Mouse (Mus musculus) midbrain, embryonic 13.5 days (tissue): ENCODE results near the gene Adam8. TPM values are rescaled to one million over a fixed set of nuclear protein-coding genes. Genes with fewer than 3 reads are reported as not detected.
A peak's percentile ranks its signal among the peaks of the same experiment; 100 is the strongest.

Experiments
- ATAC-seq: fragments of 200-750 bp; cut with Nextera tagmentation; 2 replicates; pipeline ENCODE4 v1.8.0; 2017; ENCODE audit warnings: mild to moderate bottlenecking, moderate TSS enrichment, moderate library complexity
- H3K27ac ChIP-seq: fragments of 300-500 bp; sonication (generic); 2 replicates; pipeline ENCODE4 v1.5.1; 2015; ENCODE audit warnings: inconsistent platforms, mild to moderate bottlenecking, moderate library complexity
- H3K27me3 ChIP-seq: fragments of 300-500 bp; sonication (generic); 2 replicates; pipeline ENCODE4 v1.6.1; 2015; ENCODE audit warnings: mild to moderate bottlenecking, inconsistent platforms
- H3K36me3 ChIP-seq: fragments of 300-500 bp; sonication (generic); 2 replicates; pipeline ENCODE4 v1.6.1; 2015; ENCODE audit warnings: mild to moderate bottlenecking, inconsistent platforms
- H3K4me1 ChIP-seq: fragments of 300-500 bp; sonication (generic); replicated peaks from 2 replicates; pipeline ENCODE4 v1.6.1; 2015; ENCODE audit warnings: inconsistent platforms
- H3K4me2 ChIP-seq: fragments of 300-500 bp; sonication (generic); replicated peaks from 2 replicates; pipeline ENCODE4 v1.6.1; 2015; ENCODE audit warnings: moderate library complexity, mild to moderate bottlenecking, inconsistent platforms
- H3K4me3 ChIP-seq: fragments of 300-500 bp; sonication (generic); replicated peaks from 2 replicates; pipeline ENCODE4 v1.5.1; 2015; ENCODE audit warnings: mild to moderate bottlenecking, inconsistent platforms
- H3K9ac ChIP-seq: fragments of 300-500 bp; sonication (generic); replicated peaks from 2 replicates; pipeline ENCODE4 v1.6.1; 2015; ENCODE audit warnings: mild to moderate bottlenecking, inconsistent platforms
- H3K9me3 ChIP-seq: fragments of 300-500 bp; sonication (generic); 2 replicates; pipeline ENCODE4 v1.6.1; 2016; ENCODE audit warnings: mild to moderate bottlenecking, inconsistent platforms
- WGBS: fragments of 180-500 bp; shearing (Covaris S2); methylation state at CpG from one replicate; pipeline ENCODE4 v1.1.7; 2015; 5-methylcytosine and 5-hydroxymethylcytosine counted together
- polyA plus RNA-seq: library from polyadenylated mRNA; unstranded; fragments of >200 nt; fragmentation: Nextera tagmentation; extraction: Ambion mirVana; gene quantifications from 2 replicates; pipeline ENCODE4 v1.2.1, GENCODE M21; 2015

The Adam8 gene
- polyA plus RNA-seq, 1 experiment from 2014 or later, result 4.0 TPM

DNA sequence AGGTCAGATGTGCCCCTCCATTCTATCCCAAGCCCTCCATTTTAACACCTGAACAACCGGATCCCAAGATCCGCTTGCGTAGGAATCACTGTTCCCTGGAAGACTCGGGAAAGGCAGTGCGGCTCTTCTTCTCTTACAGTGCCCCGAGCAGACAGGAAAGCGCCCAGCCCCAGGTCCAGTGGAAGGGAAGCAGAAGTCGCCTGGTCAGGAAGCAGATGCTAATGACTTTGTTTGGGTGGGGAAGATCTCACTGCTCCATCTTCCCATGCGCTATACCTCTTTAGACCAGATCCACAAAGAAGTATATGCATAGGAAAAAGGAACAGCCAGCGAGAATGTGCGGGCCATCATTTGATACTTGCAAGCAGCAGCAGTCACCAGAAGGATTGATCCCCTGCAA is 34.9 kb downstream of the Adam8 start:
- H3K27ac ChIP-seq, result no peak overlapping the region
- WGBS, result 64% methylated on average over 11 of the region's 11 CpGs

DNA sequence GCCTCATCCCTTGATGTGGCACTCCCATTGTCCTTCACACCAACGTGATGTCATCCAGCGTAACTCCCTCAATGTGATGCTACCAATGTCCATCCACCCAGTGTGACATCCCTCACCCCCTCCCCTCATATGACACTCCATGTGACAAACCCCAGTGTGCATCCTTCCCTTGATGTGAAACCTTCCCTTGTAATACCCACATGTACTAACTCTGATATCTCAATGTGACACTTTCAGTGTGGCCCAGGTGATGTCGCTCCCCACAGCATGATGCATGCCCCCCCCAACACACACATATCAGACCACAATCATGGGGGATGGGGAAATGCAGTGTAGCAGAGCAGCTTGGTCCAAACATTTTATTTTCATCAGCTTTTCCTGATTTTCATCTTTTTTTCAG is 35.7 kb downstream of the Adam8 start:
- H3K4me1 ChIP-seq, result peaks cover 4% of the 10 kb centered on the region; the same call in 1 of the 2 replicates
- no peak overlapping the region for H3K4me2 ChIP-seq
- H3K9ac ChIP-seq, result no peak overlapping the region
- no peaks in the 10 kb centered on the region for H3K36me3 ChIP-seq
- H3K27ac ChIP-seq, result no peak overlapping the region
- 74% methylated on average over 3 of the region's 3 CpGs for WGBS
- peaks cover 48% of the 10 kb centered on the region for H3K27me3 ChIP-seq
- H3K4me3 ChIP-seq, result no peak overlapping the region
- H3K9me3 ChIP-seq, result no peaks in the 10 kb centered on the region
- ATAC-seq, result no peak

More for the DNA sequence above, 34.9 kb downstream of the Adam8 start:
- H3K36me3 ChIP-seq, result no peaks in the 10 kb centered on the region
- H3K4me3 ChIP-seq, result no peak overlapping the region
- ATAC-seq, result no peak
- H3K9ac ChIP-seq, result no peak overlapping the region
- H3K9me3 ChIP-seq, result no peaks in the 10 kb centered on the region
- H3K27me3 ChIP-seq, result peaks cover 40% of the 10 kb centered on the region
- peaks cover 4% of the 10 kb centered on the region; the same call in 1 of the 2 replicates for H3K4me1 ChIP-seq
- no peak overlapping the region for H3K4me2 ChIP-seq

DNA sequence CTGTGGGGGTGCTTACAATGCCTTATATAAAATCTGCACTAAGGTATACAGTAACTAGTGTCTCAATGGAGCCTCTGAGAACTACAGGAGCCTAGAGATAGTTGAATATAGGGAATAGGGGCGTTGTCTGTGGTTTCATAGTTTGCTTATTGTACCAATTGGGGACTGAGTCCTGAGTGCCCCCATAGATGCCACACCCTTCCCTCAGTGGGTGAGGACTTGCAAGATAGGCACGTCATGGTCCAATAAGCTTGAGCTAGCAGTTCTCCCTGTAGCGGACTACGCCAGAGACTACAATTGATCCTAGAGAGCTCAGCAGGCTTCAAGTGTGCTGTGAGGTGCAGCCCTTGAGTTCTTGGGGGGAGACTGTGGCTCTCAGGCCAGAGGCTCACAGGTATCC is 36.9 kb downstream of the Adam8 start:
- no peaks in the 10 kb centered on the region for H3K9me3 ChIP-seq
- H3K27ac ChIP-seq, result no peak overlapping the region
- peaks cover 11% of the 10 kb centered on the region for H3K4me1 ChIP-seq
- no peak overlapping the region for H3K9ac ChIP-seq
- no peak for ATAC-seq
- WGBS, result 74% methylated on average over 4 of the region's 4 CpGs
- peaks cover 58% of the 10 kb centered on the region for H3K27me3 ChIP-seq
- H3K4me3 ChIP-seq, result no peak overlapping the region
- no peak overlapping the region for H3K4me2 ChIP-seq
- H3K36me3 ChIP-seq, result no peaks in the 10 kb centered on the region

DNA sequence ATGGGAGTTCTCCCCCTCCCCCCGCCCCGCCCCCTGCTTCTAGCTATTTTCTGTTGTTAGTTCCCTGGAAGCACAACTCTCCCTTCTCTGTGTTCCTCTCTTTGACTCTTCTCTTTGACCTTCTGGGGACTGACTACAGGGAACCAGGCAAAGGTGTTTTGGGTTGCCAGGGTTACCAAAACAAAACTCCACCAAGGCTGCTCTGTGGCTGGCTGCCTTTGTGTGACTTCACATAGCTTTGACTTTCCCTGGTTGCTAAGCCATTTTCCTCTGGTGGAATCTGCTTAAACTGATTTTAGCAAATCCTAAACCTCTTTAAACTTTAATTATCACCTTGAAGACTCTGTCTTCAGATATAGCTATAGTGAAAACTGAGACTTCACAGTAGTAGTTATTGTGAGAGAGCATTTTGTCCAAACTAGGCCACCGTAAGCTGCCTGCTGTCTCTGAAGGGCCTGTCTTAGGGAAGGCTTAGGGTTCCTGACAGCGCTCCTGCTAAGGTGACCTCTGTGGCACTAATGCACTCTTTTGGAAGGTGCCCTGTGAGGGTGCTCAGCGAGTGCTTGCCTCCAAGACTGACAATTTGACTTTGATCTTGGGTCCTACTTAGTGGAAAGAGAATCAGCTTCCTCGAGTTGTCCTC is 40.2 kb downstream of the Adam8 start:
- Histone ChIP-seq H3K27ac (no peak overlapping the region), H3K36me3 (no peaks in the 10 kb centered on the region), H3K4me3 (no peak overlapping the region), H3K9me3 (no peaks in the 10 kb centered on the region), H3K4me2 (no peak overlapping the region), H3K27me3 (peaks cover 77% of the 10 kb centered on the region), H3K9ac (no peak overlapping the region), H3K4me1 (peaks cover 17% of the 10 kb centered on the region)
- ATAC-seq, result no peak
- 40% methylated on average over 6 of the region's 6 CpGs for WGBS

DNA sequence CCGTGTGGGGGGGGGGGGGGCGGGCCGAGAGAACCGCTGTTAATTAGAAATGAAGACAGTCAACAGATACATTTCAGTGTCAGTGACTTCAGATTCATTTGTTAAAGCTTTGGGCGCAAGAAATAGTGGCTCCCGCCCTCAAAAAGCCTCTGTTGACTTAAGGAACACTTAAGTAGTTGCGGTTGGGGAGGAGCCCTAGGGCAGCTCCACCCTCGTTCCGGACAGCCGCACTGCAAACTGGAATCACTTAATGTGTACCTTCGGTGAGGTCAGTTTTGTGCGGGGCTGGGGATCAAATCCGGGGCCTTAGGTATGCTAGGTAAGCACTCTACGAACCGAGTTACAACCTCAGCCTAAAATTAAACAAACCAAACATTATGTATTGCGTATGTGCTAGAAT is 41.3 kb downstream of the Adam8 start:
- ATAC-seq, result no peak
- Histone ChIP-seq H3K9me3 (no peaks in the 10 kb centered on the region), H3K4me1 (peaks cover 17% of the 10 kb centered on the region), H3K27me3 (peaks cover 79% of the 10 kb centered on the region), H3K36me3 (no peaks in the 10 kb centered on the region), H3K9ac (no peak overlapping the region), H3K4me2 (peak overlapping the region; percentile 59), H3K4me3 (peak overlapping the region; percentile 37), H3K27ac (no peak overlapping the region)
- WGBS, result 7% methylated on average over 16 of the region's 16 CpGs

DNA sequence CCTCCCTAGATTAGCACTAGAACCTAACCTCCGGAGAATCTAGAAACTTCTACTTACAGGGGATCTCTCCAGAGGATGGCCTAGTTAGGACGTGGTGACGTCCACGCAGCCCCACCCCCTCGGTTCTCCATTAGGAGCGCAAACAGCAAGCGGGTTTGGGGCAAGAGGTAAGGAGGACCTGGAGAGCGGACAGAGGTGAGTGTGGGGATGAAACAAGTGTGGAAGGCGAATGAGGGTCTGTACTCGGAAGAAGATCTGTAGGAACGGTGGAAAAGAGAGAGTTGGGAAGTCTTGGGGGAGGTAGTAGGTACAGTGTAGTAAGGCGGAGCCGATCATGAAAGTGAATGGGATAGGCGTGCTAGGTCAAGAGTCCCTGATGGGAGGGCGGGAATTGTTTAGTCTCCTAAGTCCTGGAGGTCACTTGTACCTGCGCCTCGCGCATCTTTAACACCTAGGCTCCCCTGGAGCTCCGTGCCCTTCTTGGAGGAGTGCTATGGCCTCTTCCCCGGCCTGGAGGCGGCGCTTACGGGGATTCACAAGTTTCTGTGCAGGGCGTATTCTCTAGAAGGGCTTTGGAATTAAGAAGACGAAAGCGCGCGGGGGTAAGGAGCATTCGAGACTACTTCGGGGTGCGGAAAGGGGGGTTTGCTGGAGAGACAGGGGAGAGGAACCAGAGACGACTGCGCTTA is 41.9 kb downstream of the Adam8 start:
- under 1% methylated on average over 33 of the region's 33 CpGs for WGBS
- peak; percentile 77 for ATAC-seq

DNA sequence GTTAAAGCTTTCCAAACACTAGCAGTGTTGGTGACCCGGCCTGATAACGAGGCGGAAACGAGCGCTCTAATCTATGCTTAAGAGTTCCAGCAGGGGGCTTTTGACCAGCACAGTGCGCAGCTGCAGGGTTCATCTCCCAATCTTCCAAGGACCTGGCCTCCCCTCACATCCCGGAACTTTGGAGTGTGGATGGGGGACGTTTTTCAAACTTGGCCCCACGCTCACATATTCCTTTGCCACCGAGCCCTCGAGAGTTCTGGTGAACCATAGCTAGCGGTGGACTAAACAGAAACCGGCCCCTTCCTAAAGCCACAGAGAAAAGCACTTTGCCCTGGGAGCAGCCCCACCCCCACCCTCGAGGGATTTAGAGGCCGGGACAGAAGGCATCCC is 42.5 kb downstream of the Adam8 start:
- no peaks in the 10 kb centered on the region for H3K9me3 ChIP-seq
- H3K27me3 ChIP-seq, result peaks cover 83% of the 10 kb centered on the region
- peak overlapping the region; percentile 37 for H3K4me3 ChIP-seq
- H3K4me1 ChIP-seq, result peaks cover 17% of the 10 kb centered on the region
- WGBS, result under 1% methylated on average over 15 of the region's 15 CpGs
- H3K4me2 ChIP-seq, result peak overlapping the region; percentile 59
- ATAC-seq, result peak; percentile 70
- no peak overlapping the region for H3K27ac ChIP-seq
- peak overlapping the region; percentile 36; the same call in 1 of the 2 replicates for H3K9ac ChIP-seq
- H3K36me3 ChIP-seq, result no peaks in the 10 kb centered on the region

More for the DNA sequence above, 41.9 kb downstream of the Adam8 start:
- H3K4me2 ChIP-seq, result peak overlapping the region; percentile 59
- peaks cover 17% of the 10 kb centered on the region for H3K4me1 ChIP-seq
- peak overlapping the region; percentile 37 for H3K4me3 ChIP-seq
- H3K27ac ChIP-seq, result no peak overlapping the region
- H3K27me3 ChIP-seq, result peaks cover 82% of the 10 kb centered on the region
- no peaks in the 10 kb centered on the region for H3K9me3 ChIP-seq
- no peaks in the 10 kb centered on the region for H3K36me3 ChIP-seq
- H3K9ac ChIP-seq, result peak overlapping the region; percentile 36

DNA sequence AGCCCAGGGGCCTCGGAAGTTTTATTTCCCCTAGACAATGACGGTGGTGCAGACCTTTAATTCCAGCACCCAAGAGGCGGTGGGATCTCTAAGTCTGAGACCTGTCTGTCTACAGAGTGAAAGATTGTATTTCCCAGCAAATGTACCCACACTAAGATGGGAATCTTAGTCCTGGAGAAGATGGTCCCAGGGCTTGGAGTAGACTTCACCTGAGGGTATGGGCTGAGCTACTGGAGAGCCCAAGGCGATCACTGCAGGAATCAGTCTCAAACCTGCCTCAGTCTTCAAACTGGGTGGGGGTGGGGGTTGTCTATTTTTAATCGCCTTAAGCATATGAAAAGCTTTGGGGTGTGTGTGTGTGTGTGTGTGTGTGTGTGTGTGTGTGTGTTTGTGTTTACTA is 46.3 kb downstream of the Adam8 start:
- H3K9me3 ChIP-seq, result no peaks in the 10 kb centered on the region
- no peak overlapping the region for H3K4me3 ChIP-seq
- ATAC-seq, result no peak
- peaks cover 100% of the 10 kb centered on the region for H3K27me3 ChIP-seq
- H3K36me3 ChIP-seq, result no peaks in the 10 kb centered on the region
- WGBS, result 24% methylated on average over 5 of the region's 5 CpGs
- peaks cover 28% of the 10 kb centered on the region for H3K4me1 ChIP-seq
- no peak overlapping the region for H3K4me2 ChIP-seq
- H3K27ac ChIP-seq, result no peak overlapping the region
- no peak overlapping the region for H3K9ac ChIP-seq

DNA sequence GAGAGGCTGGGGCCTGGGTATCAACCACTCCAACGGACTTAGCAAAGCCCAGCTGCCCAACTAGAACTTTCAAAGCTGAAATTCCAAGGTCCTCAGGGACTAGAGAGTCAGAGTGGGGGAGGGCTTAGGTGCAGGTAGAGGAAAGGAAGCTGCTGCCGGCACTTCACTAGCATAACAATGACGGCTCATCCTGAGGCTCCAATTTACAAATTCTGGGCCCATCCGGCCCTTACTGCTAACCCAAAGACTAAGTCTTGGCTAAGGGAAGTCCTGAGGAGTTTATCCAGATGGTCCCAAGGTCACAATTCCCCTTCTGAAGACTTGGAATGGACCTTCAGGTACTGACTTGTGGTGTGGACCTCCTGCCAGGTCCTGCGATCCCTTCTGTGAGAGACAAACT is 46.8 kb downstream of the Adam8 start:
- H3K4me2 ChIP-seq, result no peak overlapping the region
- no peaks in the 10 kb centered on the region for H3K9me3 ChIP-seq
- 8% methylated on average over 5 of the region's 5 CpGs for WGBS
- H3K4me1 ChIP-seq, result peaks cover 23% of the 10 kb centered on the region
- H3K36me3 ChIP-seq, result no peaks in the 10 kb centered on the region
- no peak overlapping the region for H3K27ac ChIP-seq
- H3K9ac ChIP-seq, result no peak overlapping the region
- peaks cover 100% of the 10 kb centered on the region for H3K27me3 ChIP-seq
- no peak for ATAC-seq
- H3K4me3 ChIP-seq, result no peak overlapping the region

DNA sequence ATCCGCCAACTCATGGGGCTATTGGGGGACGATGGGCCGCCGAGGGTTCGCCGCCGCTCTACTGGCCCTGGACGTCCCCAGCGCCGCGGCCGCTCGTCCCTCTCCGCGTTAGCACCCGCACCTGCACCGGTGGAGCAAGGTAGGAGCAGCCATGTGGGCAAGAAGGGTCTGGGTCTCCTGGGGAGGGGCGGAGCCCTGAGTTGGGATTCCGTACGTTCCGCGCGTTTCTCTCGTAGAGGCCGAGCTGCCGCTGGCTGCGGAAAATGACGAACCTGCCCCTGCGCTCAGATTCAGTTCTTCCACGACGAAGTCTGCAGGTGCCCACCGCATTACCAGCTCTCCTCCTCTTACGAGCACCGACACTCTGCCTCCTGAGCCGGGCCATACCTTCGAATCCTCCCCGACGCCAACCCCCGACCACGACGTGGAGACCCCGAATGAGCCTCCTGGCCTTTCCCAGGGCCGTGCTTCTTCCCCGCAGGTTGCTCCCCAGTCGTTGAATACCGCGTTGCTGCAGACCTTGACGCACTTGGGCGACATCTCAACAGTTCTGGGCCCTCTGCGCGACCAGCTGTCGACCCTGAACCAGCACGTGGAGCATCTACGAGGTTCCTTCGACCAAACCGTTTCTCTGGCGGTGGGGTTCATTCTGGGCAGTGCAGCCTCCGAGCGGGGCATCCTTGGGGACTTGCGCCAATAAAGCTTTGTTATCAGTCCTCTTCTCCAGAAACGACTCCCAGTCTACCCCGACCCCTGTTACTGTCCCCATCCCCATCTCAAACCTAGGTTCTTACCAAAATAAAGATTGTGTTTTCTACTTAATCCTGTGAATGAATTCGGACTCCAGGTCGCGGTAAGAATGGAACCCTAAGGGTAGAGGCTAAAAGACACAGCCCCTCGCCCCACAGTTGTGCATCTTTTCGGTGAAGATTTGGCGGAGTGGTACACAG is 47.8 kb downstream of the Adam8 start:
- 3% methylated on average over 68 of the region's 68 CpGs for WGBS

DNA sequence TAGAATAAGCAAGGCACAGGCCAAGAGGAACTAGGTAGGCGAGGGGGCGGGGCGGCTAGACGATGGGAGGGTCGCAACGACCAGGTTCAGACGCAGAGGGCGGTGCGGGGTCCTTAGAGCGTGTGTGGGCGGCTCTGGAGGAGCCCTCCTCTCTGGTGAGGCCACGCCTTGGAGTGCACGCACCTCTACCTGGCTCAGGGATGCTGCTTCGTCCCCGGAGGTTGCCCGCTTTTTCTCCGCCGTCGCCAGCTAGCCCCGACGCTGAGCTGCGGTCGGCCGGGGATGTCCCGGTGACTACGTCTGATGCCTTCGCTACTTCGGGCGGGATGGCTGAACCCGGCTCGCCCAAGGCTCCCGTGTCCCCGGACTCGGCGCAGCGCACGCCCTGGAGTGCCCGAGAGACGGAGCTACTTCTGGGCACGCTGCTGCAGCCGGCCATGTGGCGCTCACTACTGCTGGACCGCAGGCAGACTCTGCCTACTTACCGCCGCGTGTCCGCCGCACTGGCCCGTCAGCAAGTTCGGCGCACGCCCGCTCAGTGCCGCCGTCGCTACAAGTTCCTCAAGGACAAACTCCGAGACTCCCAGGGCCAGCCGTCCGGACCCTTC is 48.6 kb downstream of the Adam8 start, which contains the start of gene Utf1:
Utf1 (plus strand) TSS at position 116 of the 608 bp plus-strand sequence.
- Histone ChIP-seq H3K36me3 (no peaks in the 10 kb centered on the region), H3K9ac (peak within 1 kb of the TSS; percentile 52), H3K9me3 (no peaks in the 10 kb centered on the region), H3K4me2 (peak within 1 kb of the TSS; percentile 53), H3K4me1 (peaks cover 13% of the 10 kb centered on the region), H3K4me3 (peak within 1 kb of the TSS; percentile 34), H3K27me3 (peaks cover 96% of the 10 kb centered on the region), H3K27ac (no peak within 1 kb of the TSS)
- peak; percentile 78 for ATAC-seq
- WGBS, result 2% methylated on average over 59 of the region's 59 CpGs

More for the DNA sequence above, 47.8 kb downstream of the Adam8 start:
- peak overlapping the region; percentile 34 for H3K4me3 ChIP-seq
- no peaks in the 10 kb centered on the region for H3K36me3 ChIP-seq
- peak overlapping the region; percentile 53 for H3K4me2 ChIP-seq
- ATAC-seq, result peak; percentile 63
- H3K9ac ChIP-seq, result peak overlapping the region; percentile 52
- H3K4me1 ChIP-seq, result peaks cover 14% of the 10 kb centered on the region
- peaks cover 99% of the 10 kb centered on the region for H3K27me3 ChIP-seq
- no peaks in the 10 kb centered on the region for H3K9me3 ChIP-seq
- no peak overlapping the region for H3K27ac ChIP-seq
